Mouse (Mus musculus) retina, postnatal 1 day (tissue): ENCODE results near the gene Kcnj14.
A peak's percentile ranks its signal among the peaks of the same experiment; 100 is the strongest.

Experiments
- DNase-seq: peaks from one replicate; pipeline ENCODE4 v3.0.0-alpha.2; 2012

The Kcnj14 gene

GRCm38 (mm10) chr7:45794971-45795370 is 29.6 kb downstream of the Kcnj14 start:
- no peak for DNase-seq

GRCm38 (mm10) chr7:45793969-45794585 is 30.5 kb downstream of the Kcnj14 start:
- no peak for DNase-seq

- DNase-seq = no peak
Measured at GRCm38 (mm10) chr7:45793240-45793639, 31.3 kb downstream of the Kcnj14 start.

- no peak for DNase-seq
Measured at GRCm38 (mm10) chr7:45791756-45792490, 32.7 kb downstream of the Kcnj14 start.

- DNase-seq = no peak
Measured at GRCm38 (mm10) chr7:45790721-45791120, 33.9 kb downstream of the Kcnj14 start.

GRCm38 (mm10) chr7:45787642-45788041 is 36.9 kb downstream of the Kcnj14 start:
- no peak for DNase-seq

- peak; percentile 72 for DNase-seq
Measured at GRCm38 (mm10) chr7:45786661-45787413, 37.7 kb downstream of the Kcnj14 start.

- peak; percentile 89 for DNase-seq
Measured at GRCm38 (mm10) chr7:45786136-45786578, 38.4 kb downstream of the Kcnj14 start.

GRCm38 (mm10) chr7:45785388-45786135 is 39.0 kb downstream of the Kcnj14 start:
- DNase-seq = no peak

GRCm38 (mm10) chr7:45784524-45785372 is 39.8 kb downstream of the Kcnj14 start, which contains the start of gene Sult2b1:
TSS of gene Sult2b1 (minus strand) at chr7:45784669.
- DNase-seq = peak; percentile 96

GRCm38 (mm10) chr7:45783511-45784091 is 41.0 kb downstream of the Kcnj14 start, which contains the start of gene Lmtk3:
TSS of gene Lmtk3 (plus strand) at chr7:45783738.
- DNase-seq = peak; percentile 80

GRCm38 (mm10) chr7:45782271-45782670 is 42.3 kb downstream of the Kcnj14 start:
- DNase-seq = no peak

- peak; percentile 18 for DNase-seq
Measured at GRCm38 (mm10) chr7:45779081-45779641, 45.4 kb downstream of the Kcnj14 start.

- no peak for DNase-seq
Measured at GRCm38 (mm10) chr7:45775237-45775636, 49.3 kb downstream of the Kcnj14 start.

- no peak for DNase-seq
Measured at GRCm38 (mm10) chr7:45771101-45771500, 53.5 kb downstream of the Kcnj14 start.

- no peak for DNase-seq
Measured at GRCm38 (mm10) chr7:45770427-45771082, 54.0 kb downstream of the Kcnj14 start.

GRCm38 (mm10) chr7:45767500-45767899 is 57.1 kb downstream of the Kcnj14 start:
- no peak for DNase-seq

- no peak for DNase-seq
Measured at GRCm38 (mm10) chr7:45766764-45767163, 57.8 kb downstream of the Kcnj14 start.
